Mouse (Mus musculus): ENCODE measurements around the gene Cxcl5.

DNA sequence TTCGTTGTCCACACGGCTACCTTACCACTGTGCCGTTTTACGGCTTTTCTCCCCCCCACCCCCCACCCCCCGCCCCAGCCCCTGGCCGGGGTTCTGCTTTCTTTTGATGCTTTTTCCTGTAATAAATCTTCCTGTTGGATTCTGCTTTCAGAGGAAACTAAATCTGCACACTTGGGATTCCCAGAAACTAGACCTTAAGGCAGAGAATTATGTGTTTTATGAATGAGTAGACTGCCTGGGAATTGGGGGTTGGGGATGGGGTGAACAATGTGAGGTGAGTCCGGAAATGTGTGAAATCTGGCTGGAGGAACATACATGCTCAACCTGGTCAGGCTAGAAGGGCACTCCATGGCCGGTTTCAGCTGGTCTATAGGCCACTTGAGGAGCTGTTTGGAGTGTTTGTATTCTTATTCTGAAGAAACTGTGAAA, 30.9 kb downstream of the Cxcl5 start:
- TF ChIP-seq POLR2A (IDR thresholded peaks at IDR 0.05; ENCODE audit: low read depth, low read length) (no peak), CTCF (IDR thresholded peaks at IDR 0.05; ENCODE audit: borderline replicate concordance, insufficient read depth, low read length) (no peak)

Data from embryonic fibroblast, embryonic 13.5 days (primary cell).